Mouse (Mus musculus) heart, embryonic 15.5 days (tissue): Measurements from ENCODE around the gene Hmces. TPM values are rescaled to one million over a fixed set of nuclear protein-coding genes. Genes with fewer than 3 reads are reported as not detected.
"Not testable (repeated sequence)": the region's sequence is repeated elsewhere in the genome, so short reads cannot be mapped to it uniquely, and the experiment has no call there.

Experiments
- ATAC-seq: fragments of 200-750 bp; cut with Nextera tagmentation; replicated peaks from 2 replicates; pipeline ENCODE4 v1.8.0; 2017; ENCODE audit warnings: low read depth, moderate TSS enrichment; ENCODE audit not compliant: insufficient number of reproducible peaks, insufficient read depth, low FRiP score
- H3K27ac ChIP-seq: fragments of 300-500 bp; sonication (generic); 2 replicates; pipeline ENCODE4 v1.5.1; 2015; ENCODE audit warnings: mild to moderate bottlenecking, inconsistent platforms
- H3K27me3 ChIP-seq: fragments of 300-500 bp; sonication (generic); 2 replicates; pipeline ENCODE4 v1.6.1; 2015; ENCODE audit warnings: inconsistent platforms
- H3K36me3 ChIP-seq: fragments of 300-500 bp; sonication (generic); 2 replicates; pipeline ENCODE4 v1.6.1; 2015; ENCODE audit warnings: mild to moderate bottlenecking, inconsistent platforms
- H3K4me1 ChIP-seq: fragments of 300-500 bp; sonication (generic); replicated peaks from 2 replicates; pipeline ENCODE4 v1.6.1; 2015; ENCODE audit warnings: inconsistent platforms
- H3K4me2 ChIP-seq: fragments of 300-500 bp; sonication (generic); 2 replicates; pipeline ENCODE4 v1.6.1; 2015; ENCODE audit warnings: inconsistent platforms, mild to moderate bottlenecking, moderate library complexity
- H3K4me3 ChIP-seq: fragments of 300-500 bp; sonication (generic); 2 replicates; pipeline ENCODE4 v1.5.1; 2015; ENCODE audit warnings: mild to moderate bottlenecking, inconsistent platforms
- H3K9ac ChIP-seq: fragments of 300-500 bp; sonication (generic); 2 replicates; pipeline ENCODE4 v1.6.1; 2015; ENCODE audit warnings: mild to moderate bottlenecking, inconsistent platforms
- H3K9me3 ChIP-seq: fragments of 300-500 bp; sonication (generic); replicated peaks from 2 replicates; pipeline ENCODE4 v1.6.1; 2016; ENCODE audit warnings: inconsistent platforms
- WGBS: fragments of 180-500 bp; shearing (Covaris S2); methylation state at CpG from one replicate; pipeline ENCODE4 v1.1.7; 2015; ENCODE audit warnings: mixed read lengths; 5-methylcytosine and 5-hydroxymethylcytosine counted together
- polyA plus RNA-seq: library from polyadenylated mRNA; unstranded; fragments of >200 nt; fragmentation: Nextera tagmentation; extraction: Ambion mirVana; gene quantifications from 2 replicates; pipeline ENCODE4 v1.2.1, GENCODE M21; 2015

The Hmces gene
- polyA plus RNA-seq, 1 experiment from 2014 or later = 20.4 TPM

- H3K9me3 ChIP-seq = no peaks in the 10 kb centered on the region
- peaks cover 54% of the 10 kb centered on the region for H3K36me3 ChIP-seq
- WGBS = 4% methylated on average over 35 of the region's 35 CpGs
- peak overlapping the region; percentile 93 for H3K9ac ChIP-seq
- ATAC-seq = peak; percentile 48; the same call in 1 of the 2 replicates
- no peaks in the 10 kb centered on the region for H3K27me3 ChIP-seq
- H3K4me1 ChIP-seq = peaks cover 11% of the 10 kb centered on the region
- H3K27ac ChIP-seq = peak overlapping the region; percentile 91
- peak overlapping the region; percentile 82 for H3K4me2 ChIP-seq
- H3K4me3 ChIP-seq = peak overlapping the region; percentile 86
These were observed 779 bp downstream of the Hmces start for GRCm38 (mm10) chr6:87914326-87915102.

GRCm38 (mm10) chr6:87915939-87916338 lies 2.2 kb downstream of the Hmces start:
- H3K27me3 ChIP-seq = no peaks in the 10 kb centered on the region
- no peak overlapping the region for H3K27ac ChIP-seq
- peaks cover 11% of the 10 kb centered on the region for H3K4me1 ChIP-seq
- H3K36me3 ChIP-seq = peaks cover 55% of the 10 kb centered on the region
- no peak for ATAC-seq
- 54% methylated on average over 5 of the region's 5 CpGs for WGBS
- no peak overlapping the region for H3K4me2 ChIP-seq
- H3K4me3 ChIP-seq = no peak overlapping the region
- H3K9me3 ChIP-seq = no peaks in the 10 kb centered on the region
- no peak overlapping the region for H3K9ac ChIP-seq

GRCm38 (mm10) chr6:87921201-87921600 lies 7.5 kb downstream of the Hmces start:
- no peak overlapping the region for H3K9ac ChIP-seq
- no peaks in the 10 kb centered on the region; the same call in 1 of the 2 replicates for H3K4me1 ChIP-seq
- no peak overlapping the region for H3K4me2 ChIP-seq
- H3K4me3 ChIP-seq = no peak overlapping the region
- H3K27ac ChIP-seq = no peak overlapping the region
- H3K36me3 ChIP-seq = peaks cover 70% of the 10 kb centered on the region
- H3K27me3 ChIP-seq = no peaks in the 10 kb centered on the region
- no peak for ATAC-seq
- WGBS = 93% methylated on average over 4 of the region's 4 CpGs
- H3K9me3 ChIP-seq = no peaks in the 10 kb centered on the region

- no peak overlapping the region for H3K4me3 ChIP-seq
- H3K9me3 ChIP-seq = no peaks in the 10 kb centered on the region
These were observed 9.9 kb downstream of the Hmces start for GRCm38 (mm10) chr6:87923624-87924023.

GRCm38 (mm10) chr6:87935037-87935436 lies 21.3 kb downstream of the Hmces start:
- Histone ChIP-seq H3K4me1 (peaks cover 7% of the 10 kb centered on the region), H3K9ac (no peak overlapping the region), H3K27me3 (no peaks in the 10 kb centered on the region), H3K4me3 (no peak overlapping the region), H3K36me3 (peaks cover 43% of the 10 kb centered on the region), H3K27ac (no peak overlapping the region), H3K9me3 (no peaks in the 10 kb centered on the region), H3K4me2 (no peak overlapping the region)
- ATAC-seq = no peak
- whole genome bisulfite sequencing = 84% methylated on average over 5 of the region's 5 CpGs

More at GRCm38 (mm10) chr6:87923624-87924023, 9.9 kb downstream of the Hmces start:
- ATAC-seq = no peak
- no peak overlapping the region for H3K9ac ChIP-seq
- 76% methylated on average over 1 of the region's 1 CpGs for WGBS
- H3K4me1 ChIP-seq = no peaks in the 10 kb centered on the region
- H3K4me2 ChIP-seq = no peak overlapping the region
- H3K27me3 ChIP-seq = no peaks in the 10 kb centered on the region
- H3K27ac ChIP-seq = no peak overlapping the region
- H3K36me3 ChIP-seq = peaks cover 69% of the 10 kb centered on the region

GRCm38 (mm10) chr6:87937178-87937788 lies 23.5 kb downstream of the Hmces start:
- Histone ChIP-seq H3K4me3 (no peak overlapping the region), H3K36me3 (peaks cover 32% of the 10 kb centered on the region), H3K9me3 (no peaks in the 10 kb centered on the region), H3K4me1 (peaks cover 7% of the 10 kb centered on the region), H3K4me2 (peak overlapping the region; percentile 23; the same call in 1 of the 2 replicates), H3K27me3 (no peaks in the 10 kb centered on the region), H3K9ac (no peak overlapping the region), H3K27ac (peak overlapping the region; percentile 75)
- peak; percentile 94 for ATAC-seq
- WGBS = 29% methylated on average over 19 of the region's 19 CpGs

GRCm38 (mm10) chr6:87938941-87939340 lies 25.2 kb downstream of the Hmces start:
- no peak overlapping the region for H3K4me3 ChIP-seq
- no peak overlapping the region for H3K9ac ChIP-seq
- no peak for ATAC-seq
- peaks cover 7% of the 10 kb centered on the region for H3K4me1 ChIP-seq
- peaks cover 17% of the 10 kb centered on the region for H3K36me3 ChIP-seq
- no peaks in the 10 kb centered on the region for H3K27me3 ChIP-seq
- no peak overlapping the region for H3K27ac ChIP-seq
- no peak overlapping the region for H3K4me2 ChIP-seq
- WGBS = 87% methylated on average over 3 of the region's 3 CpGs
- H3K9me3 ChIP-seq = no peaks in the 10 kb centered on the region

GRCm38 (mm10) chr6:87942179-87942578 lies 28.4 kb downstream of the Hmces start:
- H3K36me3 ChIP-seq = no peaks in the 10 kb centered on the region
- ATAC-seq = no peak
- H3K9ac ChIP-seq = no peak overlapping the region
- WGBS = 77% methylated on average over 7 of the region's 7 CpGs
- peaks cover 5% of the 10 kb centered on the region for H3K4me1 ChIP-seq
- no peak overlapping the region for H3K27ac ChIP-seq
- H3K9me3 ChIP-seq = no peaks in the 10 kb centered on the region
- H3K27me3 ChIP-seq = no peaks in the 10 kb centered on the region
- H3K4me3 ChIP-seq = no peak overlapping the region
- H3K4me2 ChIP-seq = no peak overlapping the region

GRCm38 (mm10) chr6:87962457-87962856 lies 48.7 kb downstream of the Hmces start:
- ATAC-seq, H3K4me1 ChIP-seq, H3K27ac ChIP-seq, H3K4me2 ChIP-seq, H3K36me3 ChIP-seq, H3K9me3 ChIP-seq, H3K4me3 ChIP-seq, H3K9ac ChIP-seq, H3K27me3 ChIP-seq: not testable (repeated sequence)
- WGBS = 55% methylated on average over 4 of the region's 4 CpGs

- no peaks in the 10 kb centered on the region for H3K36me3 ChIP-seq
- ATAC-seq = no peak
- no peaks in the 10 kb centered on the region for H3K9me3 ChIP-seq
- no peak overlapping the region for H3K4me2 ChIP-seq
- WGBS = 15% methylated on average over 2 of the region's 2 CpGs
- no peak overlapping the region for H3K9ac ChIP-seq
- no peak overlapping the region for H3K4me3 ChIP-seq
- no peaks in the 10 kb centered on the region for H3K27me3 ChIP-seq
- H3K4me1 ChIP-seq = no peaks in the 10 kb centered on the region
- H3K27ac ChIP-seq = no peak overlapping the region
These were observed 56.3 kb downstream of the Hmces start for GRCm38 (mm10) chr6:87970041-87970440.

GRCm38 (mm10) chr6:87979728-87980127 lies 66.0 kb downstream of the Hmces start:
- no peaks in the 10 kb centered on the region; the same call in 1 of the 2 replicates for H3K36me3 ChIP-seq
- H3K9ac ChIP-seq = no peak overlapping the region
- no peaks in the 10 kb centered on the region for H3K27me3 ChIP-seq
- ATAC-seq = no peak
- 83% methylated on average over 3 of the region's 3 CpGs for WGBS
- H3K27ac ChIP-seq = no peak overlapping the region
- H3K9me3 ChIP-seq = no peaks in the 10 kb centered on the region
- peaks cover 6% of the 10 kb centered on the region for H3K4me1 ChIP-seq
- H3K4me3 ChIP-seq = 0 out of 2 replicates have a peak overlapping the region, but pooled peaks have one; percentile 80
- peak overlapping the region; percentile 75 for H3K4me2 ChIP-seq
